25 mouse cellular contexts compared by ENCODE assay signal in genomic region chr10:105228623-105229022, GRCm38 (mm10).
"Had no signal": no experiment of that assay in that cellular context is flagged by ENCODE, and none has a peak within 500 bp of the region (broad histone marks: within the 10 kb centered on the region; RNA-seq: fewer than 3 reads in every experiment).

No protein-coding gene starts in this region.

- H3K4me3 ChIP-seq: heart, adult 2 months; heart, embryonic 13.5 days; heart, embryonic 15.5 days; hindbrain, embryonic 13.5 days; hindbrain, embryonic 15.5 days; kidney, embryonic 15.5 days; limb, embryonic 13.5 days; limb, embryonic 15.5 days; liver, embryonic 12.5 days had no signal

- H3K4me2 ChIP-seq: heart, embryonic 11.5 days; heart, embryonic 13.5 days; heart, embryonic 15.5 days; hindbrain, embryonic 13.5 days; hindbrain, embryonic 15.5 days; kidney, embryonic 15.5 days; limb, embryonic 13.5 days; limb, embryonic 15.5 days; liver, embryonic 12.5 days had no signal

- H3K27me3 ChIP-seq: heart, embryonic 13.5 days; heart, embryonic 15.5 days; hindbrain, embryonic 13.5 days; hindbrain, embryonic 15.5 days; kidney, embryonic 15.5 days; limb, embryonic 13.5 days; limb, embryonic 15.5 days; liver, embryonic 12.5 days had no signal

- H3K9ac ChIP-seq: heart, embryonic 13.5 days; heart, embryonic 15.5 days; hindbrain, embryonic 13.5 days; hindbrain, embryonic 15.5 days; kidney, embryonic 15.5 days; limb, embryonic 13.5 days; limb, embryonic 15.5 days; liver, embryonic 12.5 days had no signal

- H3K36me3 ChIP-seq: heart, embryonic 13.5 days; heart, embryonic 15.5 days; hindbrain, embryonic 13.5 days; hindbrain, embryonic 15.5 days; kidney, embryonic 15.5 days; limb, embryonic 13.5 days; limb, embryonic 15.5 days; liver, embryonic 12.5 days had no signal

- H3K9me3 ChIP-seq: heart, embryonic 13.5 days; heart, embryonic 15.5 days; hindbrain, embryonic 13.5 days; hindbrain, embryonic 15.5 days; kidney, embryonic 15.5 days; limb, embryonic 13.5 days; limb, embryonic 15.5 days; liver, embryonic 12.5 days had no signal

- H3K4me1 ChIP-seq: heart, embryonic 15.5 days; hindbrain, embryonic 13.5 days; hindbrain, embryonic 15.5 days; kidney, embryonic 15.5 days; limb, embryonic 13.5 days; limb, embryonic 15.5 days; liver, embryonic 12.5 days had no signal

- DNase-seq: gastrocnemius, postnatal 14 days; gastrocnemius, postnatal 36 days; heart, adult 11 months; heart, adult 2 months; heart, postnatal 14 days; heart, postnatal 36 days; kidney, adult 11 months; kidney, adult 2 months; kidney, adult 9 months; kidney, postnatal 10 days; kidney, postnatal 25 days; layer of hippocampus, adult 9-11 months; layer of hippocampus, postnatal 36 days; left cerebral cortex, postnatal 4 days had no signal

- ATAC-seq: hindbrain, postnatal 0 days; intestine, embryonic 16.5 days; liver, embryonic 12.5 days had no signal

- H3K27ac ChIP-seq: heart, adult 2 months; heart, embryonic 13.5 days; heart, embryonic 15.5 days; hindbrain, embryonic 13.5 days; hindbrain, embryonic 15.5 days; hindbrain, postnatal 0 days; kidney, embryonic 15.5 days; limb, embryonic 13.5 days; limb, embryonic 15.5 days; liver, embryonic 12.5 days had no signal
